Mouse (Mus musculus) lung, adult 18-20 months (tissue): ENCODE measurements at regions not wholly inside any gene's neighbourhood (a gene's known extent, or its start where the extent isn't known, plus 50 kb on each side); places are given as distances from the start of the nearest gene placed in this dataset.

Experiments used
- DNase-seq, 2 experiments: peaks; one replicate each; pipeline ENCODE4 v3.0.0; 2022; ENCODE audit warnings: mixed read lengths in 2 of 2

DNA sequence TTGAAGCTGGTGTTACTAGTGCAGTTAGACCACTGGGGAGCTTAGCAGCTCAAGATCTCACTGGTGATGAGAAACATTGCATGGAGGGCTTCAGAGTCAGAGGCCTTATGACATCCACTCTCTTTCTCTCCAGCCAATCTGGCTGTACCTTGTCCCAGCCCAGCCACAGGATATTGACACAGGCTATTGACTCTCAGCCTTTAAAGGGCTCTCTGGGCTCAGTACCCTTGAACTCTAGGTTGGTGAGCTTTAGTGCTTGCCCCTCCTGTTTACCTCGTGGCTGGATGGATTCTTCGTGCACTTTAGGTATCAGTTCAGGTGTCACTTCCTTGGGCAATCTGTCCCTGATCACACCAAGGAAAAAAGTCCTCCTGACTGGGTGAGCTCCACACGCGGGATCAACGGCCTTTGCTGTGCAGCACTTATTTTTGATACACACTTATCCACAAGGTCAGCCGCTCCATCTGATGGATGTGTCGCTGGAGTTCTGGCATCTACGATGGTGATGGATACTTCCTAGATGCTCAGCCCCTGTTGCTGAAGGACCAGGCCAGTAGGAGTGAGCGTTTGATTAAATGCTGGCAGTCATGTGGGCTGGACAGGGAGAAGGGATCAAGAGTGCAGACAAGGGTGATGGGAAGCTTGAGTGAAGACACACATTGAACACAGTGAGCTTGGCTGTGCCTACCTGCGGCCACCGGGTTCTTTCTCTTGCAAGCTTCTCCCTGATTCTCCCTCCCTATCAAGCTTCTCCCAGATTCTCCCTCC is 177.7 kb downstream of the Snx10 start:
- peak in 1 of 2 experiments; percentile 48 for DNase-seq

DNA sequence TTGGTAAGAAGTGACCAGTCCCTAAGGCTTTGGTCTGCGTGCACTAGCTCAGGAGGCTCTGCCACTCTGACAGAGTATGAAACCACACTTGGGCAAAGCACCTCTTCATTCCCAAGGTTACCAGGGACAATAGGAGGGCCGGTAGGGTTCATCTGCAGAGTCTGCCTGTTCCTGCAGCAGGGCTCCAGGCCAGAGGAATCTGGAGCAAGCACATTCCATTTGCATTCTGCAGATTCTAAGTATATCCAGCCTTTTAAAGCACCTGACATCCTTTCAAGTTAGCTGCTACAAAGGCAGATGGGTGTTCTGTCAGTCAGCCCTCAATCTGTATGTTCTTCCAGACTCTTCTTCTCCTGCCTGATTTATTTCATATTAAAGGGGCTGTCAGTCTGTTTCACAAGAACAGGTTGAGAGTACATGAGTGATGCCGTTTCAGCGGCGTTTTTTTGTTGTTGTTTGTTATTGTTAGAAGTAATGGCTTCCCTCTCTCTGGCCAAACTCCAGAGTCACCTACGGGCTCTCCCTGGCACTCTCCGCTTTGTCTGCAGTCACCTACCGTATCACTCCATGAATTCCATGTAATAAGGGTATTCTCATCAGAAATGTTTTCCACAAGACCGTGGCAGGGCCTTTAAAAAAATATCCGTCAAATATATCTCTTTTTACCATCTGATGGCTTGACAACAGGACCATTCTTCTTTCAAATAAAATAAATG is 178.9 kb downstream of the Snx10 start:
- peak; percentile 26 to 40 for DNase-seq

DNA sequence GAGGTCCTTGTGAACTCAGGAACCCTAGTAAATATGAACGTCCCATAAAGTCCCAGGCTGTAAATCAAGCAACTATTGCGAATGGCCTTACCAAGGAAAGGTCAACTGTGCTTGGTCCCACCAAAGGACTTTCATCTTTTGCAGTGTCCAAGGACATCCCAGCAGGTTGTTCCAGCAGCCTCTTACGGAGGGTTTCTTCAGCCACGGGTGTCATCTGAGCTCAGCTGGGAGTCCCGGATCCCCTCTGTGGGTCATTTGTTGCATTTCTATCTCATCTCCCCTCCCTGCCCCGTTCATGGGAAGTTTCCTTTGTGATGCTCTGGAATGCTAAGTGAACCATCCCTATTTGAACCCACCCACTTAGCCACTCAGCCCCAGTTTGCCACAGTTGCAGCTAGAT is 184.3 kb downstream of the Snx10 start:
- DNase-seq: no peak

DNA sequence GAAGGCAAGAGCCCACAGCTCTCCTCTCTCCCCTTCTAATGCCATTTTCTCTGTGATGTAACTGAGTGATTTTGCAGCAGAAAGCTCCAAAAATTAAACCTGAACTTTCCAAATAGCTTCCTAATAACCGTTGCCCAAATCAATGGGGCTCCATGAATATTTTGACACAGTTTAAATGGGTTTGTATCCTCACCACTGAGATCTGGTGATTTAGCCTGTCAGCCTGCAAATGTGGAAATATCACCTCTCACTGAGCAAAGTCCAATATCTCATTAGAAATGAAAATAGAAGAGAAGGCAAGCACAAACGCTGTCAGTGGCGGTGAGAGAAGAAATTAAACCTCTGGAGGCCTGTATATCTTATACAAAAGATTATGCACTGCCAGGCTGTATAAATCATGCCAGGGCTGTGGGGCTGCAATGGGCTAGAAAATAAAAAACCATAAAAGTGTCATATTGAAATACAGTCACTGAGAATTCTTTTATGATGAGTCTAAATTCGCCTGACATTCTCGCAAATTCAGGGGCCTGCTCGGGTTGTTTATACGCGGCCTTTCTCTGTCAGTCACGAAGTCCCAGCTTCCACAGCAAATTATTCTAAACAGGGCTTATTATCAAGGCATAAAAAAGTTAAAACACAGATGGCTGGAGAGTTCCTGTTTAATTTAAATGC is 185.1 kb downstream of the Snx10 start:
- DNase-seq: no peak

GRCm38 (mm10) chr6:51709340-51710067 is 185.8 kb downstream of the Snx10 start:
- DNase-seq: peak; percentile 26 to 29

DNA sequence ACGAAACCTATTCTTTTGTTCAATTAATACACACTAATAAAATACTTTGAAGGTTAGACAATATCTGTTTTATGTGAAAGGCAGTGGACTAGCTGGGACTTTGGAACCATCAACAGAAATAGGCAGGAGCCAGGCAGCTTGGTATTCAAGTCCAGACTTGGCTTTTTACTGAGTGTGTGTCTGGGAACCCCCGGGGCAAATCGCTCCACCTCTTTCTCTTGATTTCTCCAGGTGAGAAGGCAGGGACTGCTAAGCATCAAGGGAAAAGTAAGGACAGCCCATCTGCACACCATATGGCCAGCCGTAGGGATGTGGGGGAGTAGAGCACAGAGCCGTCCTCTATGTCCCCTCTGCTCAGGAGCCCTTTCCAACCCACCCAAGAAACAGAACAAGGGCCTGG is 186.5 kb downstream of the Snx10 start:
- DNase-seq: no peak

DNA sequence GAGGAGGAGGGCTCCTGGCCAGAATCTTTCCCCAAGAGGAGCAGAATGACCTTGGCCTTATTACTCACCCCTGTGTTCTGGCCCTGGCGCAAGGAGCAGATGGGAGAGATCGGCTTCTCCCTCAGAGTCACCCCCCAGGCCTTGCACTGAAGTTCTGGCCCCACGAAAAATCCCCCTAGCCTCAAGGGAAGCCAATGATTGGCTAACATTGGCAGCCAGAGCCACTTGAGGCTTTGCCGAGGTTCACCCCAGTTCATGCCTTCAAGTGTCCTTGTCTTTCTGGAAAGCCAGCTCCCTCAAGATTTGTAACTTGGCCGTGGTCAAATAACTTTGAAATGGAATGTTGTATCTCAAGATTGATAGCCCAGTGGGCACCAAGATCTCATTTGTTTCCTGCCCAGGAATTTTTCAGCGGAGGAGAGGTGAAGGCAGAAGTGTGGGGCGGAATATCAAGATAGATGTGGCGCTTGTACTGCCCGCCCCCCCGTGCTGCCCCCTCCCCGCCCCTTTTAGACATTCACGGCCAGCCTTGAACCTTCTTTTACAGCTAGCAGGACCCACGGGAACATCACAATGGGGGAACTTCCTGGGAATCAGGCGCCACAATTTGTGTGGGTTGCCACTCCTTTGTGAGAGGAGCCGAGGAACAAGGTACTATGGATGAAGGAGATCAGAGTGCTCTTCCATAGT is 187.4 kb downstream of the Snx10 start:
- peak; percentile 65 to 75 for DNase-seq

- no peak for DNase-seq
These were observed 187.9 kb downstream of the Snx10 start for GRCm38 (mm10) chr6:51711616-51711970.

DNA sequence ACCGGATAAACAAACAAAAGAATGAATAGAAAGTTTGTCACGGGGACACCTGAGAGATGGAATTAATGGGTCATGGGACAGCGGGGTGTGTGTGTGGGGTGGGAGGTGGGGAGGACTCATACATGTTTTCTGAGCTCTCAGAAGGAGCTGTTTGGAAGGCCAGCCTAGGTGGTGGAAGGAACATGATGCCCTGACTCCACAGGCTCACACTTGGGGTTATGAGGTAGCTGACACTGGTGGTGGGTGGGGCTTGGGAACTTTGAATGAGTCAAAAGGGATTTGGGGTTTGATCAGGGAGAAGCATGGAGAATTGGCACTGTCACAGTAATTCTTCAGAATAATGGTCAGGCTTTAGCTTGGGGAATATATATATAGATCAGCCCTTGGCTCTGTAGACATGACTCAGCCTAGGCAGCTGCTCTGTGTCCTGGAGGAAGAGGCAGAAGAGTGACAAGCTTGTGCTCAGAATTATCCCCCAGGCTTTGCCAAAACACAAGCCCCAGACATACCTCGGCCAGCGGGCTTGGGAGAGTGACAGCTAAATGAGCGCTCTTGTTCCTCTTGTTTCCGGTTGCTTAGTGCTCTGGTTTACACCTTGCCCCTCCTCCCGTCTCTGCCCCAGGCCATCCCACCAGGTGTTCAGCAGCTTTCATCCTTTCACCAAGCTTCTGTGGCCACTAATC is 191.6 kb downstream of the Snx10 start:
- no peak for DNase-seq

DNA sequence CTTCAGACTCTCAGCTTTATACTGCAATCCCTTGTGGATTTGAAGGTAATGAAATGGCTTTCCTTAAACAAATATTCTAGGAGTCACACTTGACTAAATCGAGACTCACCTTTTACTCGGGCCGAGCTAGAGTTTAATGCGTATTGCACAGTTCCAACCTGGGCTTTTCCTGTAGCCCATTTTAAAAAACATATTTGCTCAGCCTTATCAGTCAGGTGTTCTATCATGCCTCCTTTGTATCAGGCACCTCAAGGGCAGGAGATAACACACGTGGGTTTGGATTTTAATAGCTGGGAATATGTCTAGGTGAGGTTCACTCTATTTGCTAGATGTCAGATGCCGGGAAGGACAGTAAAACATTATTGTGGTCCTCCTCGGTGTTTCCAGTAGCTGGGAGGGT is 193.7 kb downstream of the Snx10 start:
- DNase-seq: no peak

DNA sequence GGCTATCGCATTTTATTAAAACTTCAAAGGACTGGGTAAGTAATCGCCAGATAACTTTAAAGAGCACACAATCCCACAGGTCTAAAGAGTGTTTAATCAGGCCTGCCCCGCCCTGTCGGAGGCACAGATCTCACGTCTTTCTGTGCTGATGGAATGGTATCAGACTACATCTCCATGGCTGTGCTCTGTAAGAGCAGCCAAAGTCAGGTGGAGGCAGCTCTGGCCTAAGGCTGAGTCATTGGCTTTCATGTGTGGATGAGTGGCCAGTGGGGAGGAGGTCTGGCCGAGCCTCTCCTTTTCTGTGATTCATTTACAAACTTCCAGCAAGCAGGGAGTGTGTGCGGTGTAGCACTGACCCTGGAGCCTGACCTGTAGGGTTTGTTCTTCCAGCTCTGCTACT is 197.0 kb downstream of the Snx10 start:
- DNase-seq: peak; percentile 31 to 52

- DNase-seq: peak; percentile 18 to 36
These were observed 199.4 kb downstream of the Snx10 start for GRCm38 (mm10) chr6:51723053-51723452.

GRCm38 (mm10) chr6:51727191-51727590 is 203.5 kb downstream of the Snx10 start:
- DNase-seq: no peak

DNA sequence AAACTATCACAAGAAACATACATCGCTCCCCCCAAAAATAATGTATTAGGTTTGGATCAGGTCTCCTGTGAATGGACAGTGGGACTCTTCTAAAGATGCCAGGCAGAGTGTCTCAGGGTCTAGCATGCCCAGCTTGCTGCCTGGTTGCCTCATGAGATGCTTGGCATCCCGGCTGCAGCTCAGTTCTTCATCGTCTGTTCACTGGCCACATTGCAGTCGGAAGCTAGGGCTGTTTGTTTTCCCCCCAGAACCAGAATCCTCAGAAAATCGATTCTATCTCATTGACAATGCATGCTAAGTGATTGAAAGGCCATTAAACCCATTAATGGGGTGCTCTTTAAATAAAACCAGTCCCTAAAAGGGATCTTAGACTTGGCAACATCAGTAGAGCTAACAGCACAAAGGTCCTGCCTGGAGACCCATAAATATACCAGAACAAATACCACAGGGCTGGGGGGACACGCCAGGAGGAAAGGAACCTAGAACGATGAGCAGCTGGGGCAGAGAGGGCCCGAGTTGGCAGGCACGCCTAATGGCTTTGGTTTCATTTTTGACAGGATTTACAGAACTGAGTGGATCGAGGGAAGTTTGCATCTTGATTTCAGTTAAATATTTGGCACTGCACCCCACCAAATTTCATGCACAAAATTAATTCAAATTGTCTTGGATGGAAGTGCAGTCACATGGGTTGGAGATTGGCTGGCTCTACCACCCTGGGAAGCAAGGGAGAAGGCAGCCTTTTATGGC is 205.3 kb downstream of the Snx10 start:
- no peak for DNase-seq

DNA sequence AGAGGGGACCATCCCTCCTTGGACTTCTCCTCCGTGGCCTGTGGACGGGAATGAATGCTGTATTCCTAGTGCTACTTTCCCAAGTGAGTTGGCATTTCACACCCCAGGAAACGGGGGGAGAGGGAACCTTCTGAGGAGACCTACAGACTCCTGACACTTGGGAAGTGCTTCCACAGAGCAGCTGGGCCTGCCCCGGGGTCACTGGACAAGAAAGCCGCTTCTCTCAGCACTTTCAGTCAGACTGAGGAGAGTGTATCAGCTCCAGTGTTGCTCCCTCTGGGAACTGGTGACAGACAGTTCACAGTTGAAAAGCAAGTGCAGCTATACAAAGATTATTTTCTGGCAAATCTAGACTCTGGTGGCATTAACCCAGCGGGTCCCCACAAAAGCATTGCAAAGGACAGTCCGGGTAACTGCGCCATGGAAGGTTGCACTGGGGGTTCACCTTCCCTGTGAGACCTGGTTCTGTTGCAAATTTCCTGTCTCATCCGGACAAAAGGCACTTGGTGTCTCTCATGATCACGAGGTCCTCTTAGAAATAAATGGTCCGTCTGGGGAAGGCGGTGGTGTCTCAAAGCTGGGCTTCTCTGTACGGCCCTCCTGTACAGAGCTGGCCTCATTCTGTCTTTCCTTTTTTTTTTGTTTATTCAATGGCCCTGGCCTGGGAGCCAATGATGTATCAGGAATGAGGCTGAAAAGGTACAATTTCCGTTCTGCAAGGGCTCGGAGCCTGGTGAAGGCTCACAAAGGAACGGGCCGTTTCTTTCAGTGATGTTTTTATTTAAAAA is 207.1 kb downstream of the Snx10 start:
- no peak for DNase-seq

DNA sequence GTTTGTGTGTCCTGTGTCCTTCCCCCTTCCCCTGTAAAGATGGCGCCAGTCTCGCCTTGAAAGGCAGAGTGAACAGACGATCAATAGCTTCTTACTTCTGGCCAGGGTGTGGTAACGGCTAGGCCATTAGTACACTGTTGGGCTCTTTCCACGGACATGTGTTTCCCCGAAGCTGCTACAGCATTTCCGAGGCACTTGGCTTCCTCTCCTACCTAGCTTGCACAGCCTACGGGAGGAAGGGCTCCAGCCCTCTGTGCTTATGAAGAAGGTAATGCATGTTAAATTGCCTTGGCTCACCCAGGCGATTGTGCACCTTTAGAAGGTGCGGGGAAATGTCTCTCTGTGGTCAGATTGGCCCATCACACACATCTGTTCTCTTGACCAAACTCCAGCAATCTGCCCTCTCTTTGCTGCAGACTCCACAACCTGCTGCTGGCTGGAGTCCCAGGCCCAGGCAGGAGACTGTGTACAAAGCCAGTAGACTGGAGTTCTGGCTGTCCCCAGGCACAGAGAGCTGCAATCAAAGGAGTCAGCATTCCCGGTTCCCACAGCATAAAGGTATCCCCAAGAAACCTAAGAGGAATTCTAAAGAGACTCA is 208.7 kb downstream of the Snx10 start:
- no peak for DNase-seq

- DNase-seq: no peak
These were observed 212.3 kb downstream of the Snx10 start for GRCm38 (mm10) chr6:51736051-51736450.

GRCm38 (mm10) chr6:51743105-51743660 is 219.5 kb downstream of the Snx10 start:
- no peak for DNase-seq

DNA sequence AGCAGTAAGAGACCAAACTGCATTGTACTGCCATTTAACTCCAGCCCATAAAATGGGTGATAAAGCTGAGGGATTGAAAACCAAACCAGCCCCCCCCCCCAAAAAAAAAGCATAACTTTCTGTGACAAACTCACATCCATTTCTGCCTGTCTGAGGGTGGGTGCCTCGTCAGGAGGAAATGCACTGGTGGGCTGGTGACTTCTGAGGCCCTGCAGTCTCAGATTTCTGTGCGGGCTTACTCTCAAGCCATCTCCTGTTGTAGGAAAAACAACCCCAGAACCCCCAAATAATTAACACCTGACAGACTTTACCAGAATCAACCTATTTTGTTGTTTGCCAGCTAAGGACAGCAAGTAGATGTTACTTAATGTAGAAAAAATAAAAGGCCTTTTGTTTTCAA is 220.9 kb downstream of the Snx10 start:
- no peak for DNase-seq

GRCm38 (mm10) chr6:51754239-51754681 is 230.6 kb downstream of the Snx10 start:
- no peak for DNase-seq
